Mouse (Mus musculus) heart, adult 2 months (tissue): ENCODE measurements around the gene Gm45623.

Source experiments
- CTCF ChIP-seq: fragments of 200-600 bp; IDR thresholded peaks from 2 replicates; pipeline ENCODE4 v1.8.1; 2022; ENCODE audit warnings: antibody characterized with exemption, mild to moderate bottlenecking, moderate library complexity
- EP300 ChIP-seq: fragments of 200-500 bp; IDR thresholded peaks from 2 replicates; pipeline ENCODE4 v1.6.1; 2011; ENCODE audit warnings: low read depth, low read length, control low read depth; ENCODE audit not compliant: insufficient read depth
- POLR2A ChIP-seq: fragments of 200-500 bp; IDR thresholded peaks from 2 replicates; pipeline ENCODE4 v1.6.1; 2011; ENCODE audit warnings: mild to moderate bottlenecking, low read depth, low read length, control low read depth; ENCODE audit not compliant: insufficient read depth

- TF ChIP-seq POLR2A (no peak), CTCF (peak; percentile 79), EP300 (no peak)
Observed at GRCm38 (mm10) chr13:56735212-56735875, 18.3 kb downstream of the Gm45623 start.
